Mouse (Mus musculus) erythroblast, embryonic 14.5 days (primary cell): ENCODE results near the gene Zrsr2. TPM values are rescaled to one million over a fixed set of nuclear protein-coding genes. Genes with fewer than 3 reads are reported as not detected.

Experiments used
- H3K27me3 ChIP-seq: 2 replicates; pipeline ENCODE4 v1.6.1; 2012; ENCODE audit warnings: inconsistent platforms; ENCODE audit not compliant: control insufficient read depth
- H3K36me3 ChIP-seq: 2 replicates; pipeline ENCODE4 v1.6.1; 2012; ENCODE audit warnings: mild to moderate bottlenecking, inconsistent platforms; ENCODE audit not compliant: control insufficient read depth
- H3K4me1 ChIP-seq: 2 replicates; pipeline ENCODE4 v1.6.1; 2012; ENCODE audit warnings: inconsistent platforms; ENCODE audit not compliant: control insufficient read depth
- H3K4me3 ChIP-seq: replicated peaks from 2 replicates; pipeline ENCODE3; 2012; ENCODE audit warnings: moderate library complexity, mild to moderate bottlenecking, inconsistent platforms
- H3K9me3 ChIP-seq: 2 replicates; pipeline ENCODE4 v1.6.1; 2012; ENCODE audit warnings: low read length, inconsistent platforms, mixed read lengths; ENCODE audit not compliant: control insufficient read depth
- GATA1 ChIP-seq: IDR thresholded peaks from 2 replicates; pipeline ENCODE4 v1.6.1; 2012; ENCODE audit warnings: low read length, inconsistent platforms, mixed read lengths
- TAL1 ChIP-seq: IDR thresholded peaks from 3 replicates; pipeline ENCODE4 v1.6.1; 2012; ENCODE audit warnings: low read length, inconsistent platforms, mixed read lengths
- polyA plus RNA-seq: library from polyadenylated mRNA; stranded (reverse); fragments of >175 nt; gene quantifications from 2 replicates; pipeline ENCODE4 v1.2.3, GENCODE M21; 2012

Zrsr2 gene
- polyA plus RNA-seq, 1 experiment, result 2.6 TPM

DNA sequence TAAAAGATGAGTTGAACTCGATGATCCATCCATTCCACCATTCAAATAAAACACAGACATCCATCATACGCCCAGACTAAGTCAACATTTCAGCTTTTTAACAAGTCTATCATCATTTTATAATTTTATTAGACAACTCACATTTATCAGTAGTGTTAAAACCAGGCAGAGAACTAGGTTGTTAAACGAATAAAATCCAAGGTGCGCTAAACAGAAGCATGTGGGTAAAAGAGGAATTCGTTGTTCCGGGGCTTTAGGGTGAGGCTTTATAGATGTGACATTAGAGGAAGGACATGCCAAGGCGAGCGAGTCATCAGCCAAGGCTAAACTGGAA is 50.5 kb downstream of the Zrsr2 start:
- Histone ChIP-seq H3K4me3 (peak overlapping the region; percentile 67), H3K36me3 (no peaks in the 10 kb centered on the region), H3K4me1 (peaks cover 9% of the 10 kb centered on the region), H3K27me3 (peaks cover 33% of the 10 kb centered on the region), H3K9me3 (peaks cover 14% of the 10 kb centered on the region)
- TF ChIP-seq GATA1 (no peak), TAL1 (no peak)

DNA sequence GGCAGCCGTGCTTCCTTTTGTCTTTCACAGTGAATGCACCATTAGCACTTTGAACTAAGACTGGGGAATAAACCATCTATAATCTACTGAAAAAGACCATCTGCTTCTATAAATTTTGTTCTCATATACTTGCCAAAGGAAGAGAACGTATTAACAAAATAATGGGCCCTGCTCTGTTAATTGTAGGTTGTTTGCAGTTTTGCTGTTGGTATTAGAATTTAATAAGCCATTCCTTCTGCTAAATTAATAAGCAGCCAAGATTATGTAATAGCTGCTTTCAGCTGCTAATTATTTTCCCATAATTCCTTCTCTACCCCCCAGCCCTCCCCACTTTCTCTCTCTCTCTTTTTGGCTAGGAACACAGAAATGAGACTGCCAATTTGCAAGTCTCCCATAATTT is 51.6 kb downstream of the Zrsr2 start:
- no peaks in the 10 kb centered on the region for H3K36me3 ChIP-seq
- no peak overlapping the region for H3K4me3 ChIP-seq
- peaks cover 14% of the 10 kb centered on the region for H3K9me3 ChIP-seq
- peaks cover 9% of the 10 kb centered on the region for H3K4me1 ChIP-seq
- TF ChIP-seq TAL1 (no peak), GATA1 (no peak)
- H3K27me3 ChIP-seq, result peaks cover 28% of the 10 kb centered on the region

DNA sequence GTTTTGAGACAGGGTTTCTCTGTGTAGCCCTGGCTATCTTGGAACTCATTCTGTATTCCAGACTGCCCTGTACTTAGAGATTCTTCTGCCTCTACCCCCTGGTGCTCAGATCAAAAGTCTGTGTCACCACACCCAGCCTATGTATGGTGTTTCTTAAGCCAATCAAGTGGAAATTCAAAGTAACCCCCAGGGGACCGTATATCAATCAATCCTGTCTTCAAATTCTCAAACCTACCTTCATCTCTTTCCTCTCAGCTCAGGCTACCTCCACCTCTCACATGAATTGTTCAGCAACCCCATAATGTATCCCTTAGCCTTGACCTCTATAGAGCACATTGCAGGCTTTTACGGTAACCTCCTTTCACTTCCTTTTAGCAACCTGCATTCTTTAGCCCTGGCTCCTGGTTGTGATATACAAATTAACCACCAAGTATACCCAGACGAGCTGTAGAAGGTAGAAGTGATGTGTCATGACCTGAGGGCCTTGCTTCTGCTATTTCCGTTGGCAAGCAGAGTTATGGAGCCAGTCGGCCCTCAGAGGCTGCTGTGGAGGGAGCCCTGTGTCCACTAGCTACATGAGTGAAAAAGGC is 58.9 kb downstream of the Zrsr2 start:
- Histone ChIP-seq H3K27me3 (no peaks in the 10 kb centered on the region), H3K4me1 (no peaks in the 10 kb centered on the region), H3K4me3 (no peak overlapping the region), H3K36me3 (no peaks in the 10 kb centered on the region), H3K9me3 (no peaks in the 10 kb centered on the region)
- no peak for TF ChIP-seq TAL1
- no peak for TF ChIP-seq GATA1

DNA sequence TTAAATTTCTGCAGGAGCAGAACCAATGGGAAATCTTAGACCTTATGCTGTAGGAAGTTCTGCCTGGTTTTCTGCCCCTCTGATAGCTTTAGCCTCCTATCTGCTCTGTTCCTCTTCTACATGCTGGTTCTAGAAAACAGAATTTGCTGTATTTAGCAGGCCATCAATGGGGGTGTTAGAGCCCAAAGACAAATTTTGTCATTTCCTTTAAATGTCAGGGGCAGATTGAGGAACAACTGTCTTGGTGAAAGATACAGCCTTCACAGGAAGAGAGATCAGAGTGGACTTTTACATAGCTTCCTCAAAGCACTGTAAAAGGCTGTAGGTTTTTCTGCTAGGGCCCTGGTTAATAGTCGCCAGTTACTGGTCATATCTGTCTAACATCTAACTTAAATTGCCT is 61.1 kb downstream of the Zrsr2 start:
- Histone ChIP-seq H3K27me3 (no peaks in the 10 kb centered on the region), H3K36me3 (no peaks in the 10 kb centered on the region), H3K4me3 (no peak overlapping the region), H3K4me1 (no peaks in the 10 kb centered on the region), H3K9me3 (no peaks in the 10 kb centered on the region)
- TF ChIP-seq GATA1 (no peak), TAL1 (no peak)

DNA sequence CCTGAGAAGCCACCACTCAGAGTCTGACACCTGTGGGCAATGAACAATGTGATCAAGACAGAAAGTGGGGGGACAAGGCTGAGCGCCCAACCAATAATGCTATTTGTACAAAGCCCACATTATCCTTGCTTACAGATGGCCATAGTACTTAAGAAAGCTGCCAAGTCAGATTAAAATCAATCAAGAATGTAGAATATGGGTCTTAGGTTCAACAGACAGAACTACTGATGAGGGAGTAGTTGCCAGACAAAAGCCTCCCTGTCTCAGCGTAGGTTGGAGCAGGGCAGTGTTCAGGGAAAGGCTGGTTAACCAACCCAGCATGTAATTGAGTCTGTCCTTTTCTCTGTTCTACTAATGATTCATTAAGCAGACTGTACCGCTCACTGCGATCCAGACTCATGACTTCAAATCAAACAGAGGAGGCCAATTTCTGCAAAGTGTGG is 72.9 kb downstream of the Zrsr2 start:
- Histone ChIP-seq H3K4me3 (no peak overlapping the region), H3K9me3 (no peaks in the 10 kb centered on the region), H3K27me3 (no peaks in the 10 kb centered on the region), H3K36me3 (no peaks in the 10 kb centered on the region), H3K4me1 (no peaks in the 10 kb centered on the region)
- TF ChIP-seq GATA1 (no peak), TAL1 (no peak)

Other genes with a start within 250 kb of the Zrsr2 start
- gene Rnf138rt1, start 197.3 kb downstream of the Zrsr2 start, polyA plus RNA-seq, result not detected in 2 replicates
- 0.04 and 0.12 TPM in 2 replicates for gene Ap1s2, start 49.6 kb downstream of the Zrsr2 start, polyA plus RNA-seq
- gene Car5b, start 69.3 kb upstream of the Zrsr2 start, polyA plus RNA-seq, result not detected in 2 replicates
- 1.5 and 1.9 TPM in 2 replicates for gene Siah1b, start 117.8 kb upstream of the Zrsr2 start, polyA plus RNA-seq
- not detected in 2 replicates for gene Cltrn, start 130.2 kb upstream of the Zrsr2 start, polyA plus RNA-seq
- not detected in 2 replicates for gene Ace2, start 180.7 kb upstream of the Zrsr2 start, polyA plus RNA-seq